In genomic region chr2:153292305-153292861, GRCm38 (mm10) we compare ENCODE assay signal across 8 mouse cellular contexts. TPM values are rescaled to one million over a fixed set of nuclear protein-coding genes. Genes with fewer than 3 reads are reported as not detected.
DNase-seq lines count a peak whose midpoint lies in the region; ATAC-seq and TF ChIP-seq lines count a peak whose summit lies in the region.

No protein-coding gene starts in this region.

- H3K9me3 ChIP-seq in heart, embryonic 16.5 days (replicated peaks; ENCODE audit: control insufficient read depth, low read length): no peaks in the 10 kb centered on the region
- H3K9me3 ChIP-seq in heart, postnatal 0 days (replicated peaks; ENCODE audit: control insufficient read depth, low read length): no peaks in the 10 kb centered on the region
- no peaks in the 10 kb centered on the region for H3K9me3 ChIP-seq in midbrain, embryonic 16.5 days (replicated peaks; ENCODE audit: control insufficient read depth, low read length, poor library complexity, severe bottlenecking)

- no peak for TF ChIP-seq CTCF in heart, postnatal 0 days (IDR thresholded peaks at IDR 0.05; ENCODE audit: low read depth)

- peak overlapping the region; percentile 96 for H3K4me2 ChIP-seq in heart, embryonic 16.5 days (ENCODE audit: low read depth, low read length)
- peak overlapping the region; percentile 96 for H3K4me2 ChIP-seq in heart, postnatal 0 days (ENCODE audit: low read depth, low read length)
- H3K4me2 ChIP-seq in midbrain, embryonic 16.5 days (ENCODE audit: low read length): peak overlapping the region; percentile 77

- H3K4me1 ChIP-seq in heart, embryonic 16.5 days (ENCODE audit: control insufficient read depth, insufficient read depth, low read length): peaks cover 16% of the 10 kb centered on the region
- peaks cover 13% of the 10 kb centered on the region for H3K4me1 ChIP-seq in heart, postnatal 0 days (ENCODE audit: control insufficient read depth, insufficient read depth)
- H3K4me1 ChIP-seq in midbrain, embryonic 16.5 days (ENCODE audit: control insufficient read depth, insufficient read depth, low read length): peaks cover 20% of the 10 kb centered on the region

- H3K27ac ChIP-seq in heart, embryonic 16.5 days (ENCODE audit: low read length): no peak overlapping the region
- no peak overlapping the region for H3K27ac ChIP-seq in heart, postnatal 0 days (ENCODE audit: low read depth)
- no peak overlapping the region for H3K27ac ChIP-seq in midbrain, embryonic 16.5 days (ENCODE audit: low read length)

- H3K27me3 ChIP-seq in heart, embryonic 16.5 days (ENCODE audit: control insufficient read depth, insufficient read depth, low read length): no peaks in the 10 kb centered on the region
- no peaks in the 10 kb centered on the region for H3K27me3 ChIP-seq in heart, postnatal 0 days (ENCODE audit: control insufficient read depth, insufficient read depth, low read length)
- no peaks in the 10 kb centered on the region for H3K27me3 ChIP-seq in midbrain, embryonic 16.5 days (ENCODE audit: control insufficient read depth, insufficient read depth, low read depth, low read length)

- ATAC-seq in heart, embryonic 16.5 days (replicated peaks; ENCODE audit: extremely low read depth, insufficient read depth, low FRiP score): no peak
- no peak for ATAC-seq in heart, postnatal 0 days (ENCODE audit: insufficient read depth, low read depth)
- ATAC-seq in midbrain, embryonic 16.5 days: 0 out of 2 replicates have a peak, but pooled peaks have one; percentile 2
- no peak for ATAC-seq in erythroid progenitor cell, adult 5-6 weeks (replicated peaks; ENCODE audit: low FRiP score, poor library complexity, severe bottlenecking)

- peak overlapping the region; percentile 97 for H3K4me3 ChIP-seq in heart, embryonic 16.5 days (ENCODE audit: low read length)
- H3K4me3 ChIP-seq in heart, postnatal 0 days (ENCODE audit: low read depth, low read length): peak overlapping the region; percentile 97
- peak overlapping the region; percentile 94 for H3K4me3 ChIP-seq in midbrain, embryonic 16.5 days (ENCODE audit: low read depth, low read length)

- TF ChIP-seq EP300 in heart, postnatal 0 days (IDR thresholded peaks at IDR 0.05; ENCODE audit: low read depth): no peak

- H3K36me3 ChIP-seq in heart, embryonic 16.5 days (ENCODE audit: control insufficient read depth, insufficient read depth): no peaks in the 10 kb centered on the region
- no peaks in the 10 kb centered on the region for H3K36me3 ChIP-seq in heart, postnatal 0 days (replicated peaks; ENCODE audit: control insufficient read depth, insufficient read depth, low read length)
- H3K36me3 ChIP-seq in midbrain, embryonic 16.5 days (ENCODE audit: control insufficient read depth, insufficient read depth, low read length): no peaks in the 10 kb centered on the region

- WGBS in heart, embryonic 16.5 days: 45% methylated on average over 7 of the region's 7 CpGs
- WGBS in heart, postnatal 0 days: 39% methylated on average over 7 of the region's 7 CpGs
- 49% methylated on average over 7 of the region's 7 CpGs for WGBS in midbrain, embryonic 16.5 days

- intact Hi-C loops in heart, postnatal 25 days (cut with DNase I): loop anchor here (5.0 kb wide), 2 partner anchors 50 to 155 kb away; no protein-coding TSS in a partner anchor

- H3K9ac ChIP-seq in heart, embryonic 16.5 days (ENCODE audit: low read length): no peak overlapping the region
- H3K9ac ChIP-seq in heart, postnatal 0 days (replicated peaks; ENCODE audit: low read depth, low read length): peak overlapping the region; percentile 90; the same call in 1 of the 2 replicates
- no peak overlapping the region; the same call in 1 of the 2 replicates for H3K9ac ChIP-seq in midbrain, embryonic 16.5 days (ENCODE audit: low read depth, low read length)

- no peak for DNase-seq in heart, postnatal 25 days (ENCODE audit: low spot score)
- DNase-seq in adipocyte (ENCODE audit: low spot score) (peak; percentile 23), liver (peak; percentile 66)
- DNase-seq in heart, postnatal 0 days (ENCODE audit: low spot score): no peak
- no peak for DNase-seq in thymus, postnatal 0 days (ENCODE audit: low spot score)

RNA-seq across cellular contexts. Expression of gene Kif3b, which starts 1.2 kb away (rescaled TPM):
- polyA plus RNA-seq in heart, embryonic 16.5 days (2015; fragmentation: Nextera tagmentation; extraction: Ambion mirVana): 5.4 and 6.2 TPM in 2 replicates
- 1 to 10 TPM; 7.8 to 8.4 TPM for total RNA-seq in heart, postnatal 25 days (2021)
- total RNA-seq in heart, postnatal 0 days (2014; rRNA removed; ENCODE audit: low replicate concordance): 6.5 and 8.7 TPM in 2 replicates
- polyA plus RNA-seq in heart, postnatal 0 days (2015; fragmentation: Nextera tagmentation; extraction: Ambion mirVana): 2.5 and 3.1 TPM in 2 replicates
- 25.8 and 26.9 TPM in 2 replicates for polyA plus RNA-seq in midbrain, embryonic 16.5 days (2015; fragmentation: Nextera tagmentation; extraction: Ambion mirVana)
- 2.5 and 3.2 TPM in 2 replicates for total RNA-seq in erythroid progenitor cell, adult 5-6 weeks (2015; ENCODE audit: low replicate concordance)
- total RNA-seq in erythroid progenitor cell, adult 5-6 weeks (2017; ENCODE audit: low replicate concordance): 1.4 and 4.9 TPM in 2 replicates
- polyA plus RNA-seq in thymus, postnatal 0 days (2015; fragmentation: Nextera tagmentation; extraction: Ambion mirVana): 6.5 and 7.3 TPM in 2 replicates

RNA-seq across cellular contexts. Expression of gene Pofut1, which starts 51.0 kb away (rescaled TPM):
- polyA plus RNA-seq in heart, embryonic 16.5 days (2015; fragmentation: Nextera tagmentation; extraction: Ambion mirVana): 3.7 and 4.0 TPM in 2 replicates
- total RNA-seq in heart, postnatal 25 days (2021): 10 to 100 TPM; 13.6 to 13.7 TPM
- total RNA-seq in heart, postnatal 0 days (2014; rRNA removed; ENCODE audit: low replicate concordance): 26.3 and 28.6 TPM in 2 replicates
- 2.4 and 2.5 TPM in 2 replicates for polyA plus RNA-seq in heart, postnatal 0 days (2015; fragmentation: Nextera tagmentation; extraction: Ambion mirVana)
- 5.2 and 6.4 TPM in 2 replicates for polyA plus RNA-seq in midbrain, embryonic 16.5 days (2015; fragmentation: Nextera tagmentation; extraction: Ambion mirVana)
- 15.5 and 19.8 TPM in 2 replicates for total RNA-seq in erythroid progenitor cell, adult 5-6 weeks (2015; ENCODE audit: low replicate concordance)
- 25.9 and 30.4 TPM in 2 replicates for total RNA-seq in erythroid progenitor cell, adult 5-6 weeks (2017; ENCODE audit: low replicate concordance)
- 2.7 and 4.6 TPM in 2 replicates for polyA plus RNA-seq in thymus, postnatal 0 days (2015; fragmentation: Nextera tagmentation; extraction: Ambion mirVana)

RNA-seq across cellular contexts. Expression of gene Plagl2, which starts 51.2 kb away (rescaled TPM):
- polyA plus RNA-seq in heart, embryonic 16.5 days (2015; fragmentation: Nextera tagmentation; extraction: Ambion mirVana): 9.8 and 10.3 TPM in 2 replicates
- 1 to 10 TPM; 4.6 to 4.8 TPM for total RNA-seq in heart, postnatal 25 days (2021)
- 6.3 and 6.5 TPM in 2 replicates for total RNA-seq in heart, postnatal 0 days (2014; rRNA removed; ENCODE audit: low replicate concordance)
- 2.4 and 2.6 TPM in 2 replicates for polyA plus RNA-seq in heart, postnatal 0 days (2015; fragmentation: Nextera tagmentation; extraction: Ambion mirVana)
- polyA plus RNA-seq in midbrain, embryonic 16.5 days (2015; fragmentation: Nextera tagmentation; extraction: Ambion mirVana): 5.2 and 5.4 TPM in 2 replicates
- total RNA-seq in erythroid progenitor cell, adult 5-6 weeks (2015; ENCODE audit: low replicate concordance): 60.9 and 85.5 TPM in 2 replicates
- total RNA-seq in erythroid progenitor cell, adult 5-6 weeks (2017; ENCODE audit: low replicate concordance): 20.6 and 25.8 TPM in 2 replicates
- polyA plus RNA-seq in thymus, postnatal 0 days (2015; fragmentation: Nextera tagmentation; extraction: Ambion mirVana): 12.1 and 14.5 TPM in 2 replicates

RNA-seq across cellular contexts. Expression of gene Asxl1, which starts 53.2 kb away (rescaled TPM):
- polyA plus RNA-seq in heart, embryonic 16.5 days (2015; fragmentation: Nextera tagmentation; extraction: Ambion mirVana): 7.4 and 8.7 TPM in 2 replicates
- total RNA-seq in heart, postnatal 25 days (2021): 10 to 100 TPM; 22.4 to 23.7 TPM
- total RNA-seq in heart, postnatal 0 days (2014; rRNA removed; ENCODE audit: low replicate concordance): 18.8 and 21.3 TPM in 2 replicates
- 6.4 and 7.4 TPM in 2 replicates for polyA plus RNA-seq in heart, postnatal 0 days (2015; fragmentation: Nextera tagmentation; extraction: Ambion mirVana)
- 9.0 and 9.2 TPM in 2 replicates for polyA plus RNA-seq in midbrain, embryonic 16.5 days (2015; fragmentation: Nextera tagmentation; extraction: Ambion mirVana)
- total RNA-seq in erythroid progenitor cell, adult 5-6 weeks (2015; ENCODE audit: low replicate concordance): 37.5 and 37.7 TPM in 2 replicates
- total RNA-seq in erythroid progenitor cell, adult 5-6 weeks (2017; ENCODE audit: low replicate concordance): 43.1 and 57.7 TPM in 2 replicates
- polyA plus RNA-seq in thymus, postnatal 0 days (2015; fragmentation: Nextera tagmentation; extraction: Ambion mirVana): 13.3 and 15.6 TPM in 2 replicates

Comparison
In these comparisons a context has a peak if more than half of its experiments do, and no peak if none do; other contexts are left out.
1. DNase-seq: peak in adipocyte (single experiment) and liver (single experiment); none in heart, postnatal 25 days (single experiment), heart, postnatal 0 days (single experiment) and thymus, postnatal 0 days (single experiment).
2. Peak in every context shown above with its lines, with median percentiles within 50 percentile points of each other: H3K4me2 ChIP-seq and H3K4me3 ChIP-seq.